Mouse (Mus musculus): Measurements from ENCODE around the gene Glb1l2.

GRCm38 (mm10) chr9:26742817-26743216 is 63.5 kb downstream of the Glb1l2 start:
- TF ChIP-seq CTCF (IDR thresholded peaks at IDR 0.05; ENCODE audit: borderline replicate concordance, extremely low read depth, insufficient read depth, insufficient read length) (no peak), POLR2A (IDR thresholded peaks at IDR 0.05; ENCODE audit: borderline replicate concordance, extremely low read depth, insufficient read depth, insufficient read length, poor library complexity, severe bottlenecking) (no peak)
